Mouse (Mus musculus): Measurements from ENCODE around the gene Zdhhc8.

DNA sequence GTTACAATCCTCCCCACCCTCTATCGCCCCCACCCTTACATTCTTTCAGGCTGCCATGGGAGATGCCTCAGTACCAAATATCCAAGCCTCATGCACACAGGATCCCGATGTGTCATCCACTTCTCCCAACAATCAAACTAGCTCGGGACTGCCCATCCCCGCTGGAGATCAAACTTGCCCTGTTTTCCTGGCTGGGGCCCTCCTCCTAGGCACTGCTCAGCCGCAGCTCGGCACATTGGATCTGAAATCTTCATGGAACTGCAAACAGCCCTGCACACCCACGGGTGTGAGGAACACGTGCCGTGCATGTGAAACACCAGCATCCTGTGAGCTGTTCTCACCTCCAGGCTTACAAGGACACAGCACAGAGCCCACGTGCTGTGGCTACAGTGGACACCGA lies 61.1 kb downstream of the Zdhhc8 start:
- TF ChIP-seq CTCF (IDR thresholded peaks at IDR 0.05; ENCODE audit: low read depth, low read length) (no peak), POLR2A (IDR thresholded peaks at IDR 0.05; ENCODE audit: borderline replicate concordance, low read depth, low read length) (no peak)
